Mouse (Mus musculus) brain, adult 10 weeks (tissue): ENCODE data around the gene Gm2000. TPM values are rescaled to one million over a fixed set of nuclear protein-coding genes. Genes with fewer than 3 reads are reported as not detected.

Experiments
- polyA plus RNA-seq: library from polyadenylated mRNA; stranded (reverse); fragments of 350-450 nt; fragmentation: Illumina TruSeq; extraction: RNeasy Lipid Tissue Mini Kit (QIAGEN cat#74804); gene quantifications from one replicate; pipeline ENCODE4 v1.2.3, GENCODE M21; 2015; ENCODE audit warnings: low read depth, low replicate concordance

Gm2000 gene
- polyA plus RNA-seq: 259 TPM

GRCm38 (mm10) chr1:156365740-156366139 lies at the start of gene Gm2000:
Gene Gm2000 (plus strand): TSS chr1:156366040.

Other genes with a start within 250 kb of the Gm2000 start
- gene Fam163a, start 161.0 kb upstream of the Gm2000 start, polyA plus RNA-seq: 6.4 TPM
- 1.8 TPM for gene Tdrd5, start 62.4 kb upstream of the Gm2000 start, polyA plus RNA-seq
- gene Nphs2, start 55.3 kb upstream of the Gm2000 start, polyA plus RNA-seq: 0.18 TPM
- 0.16 TPM for gene Axdnd1, start 55.1 kb downstream of the Gm2000 start, polyA plus RNA-seq
- gene Soat1, start 108.3 kb downstream of the Gm2000 start, polyA plus RNA-seq: 17.6 TPM
- 4.9 TPM for gene Gm10031, start 158.0 kb downstream of the Gm2000 start, polyA plus RNA-seq
- 18.9 TPM for gene Abl2, start 192.7 kb downstream of the Gm2000 start, polyA plus RNA-seq